Mouse (Mus musculus): ENCODE results near the gene Tmem186. TPM values are rescaled to one million over a fixed set of nuclear protein-coding genes. Genes with fewer than 3 reads are reported as not detected.

The Tmem186 gene
- total RNA-seq (2021): 10 to 100 TPM; 18.2 to 20.8 TPM
- long read RNA-seq, experiment 1, transcript Tmem186-201 (2 exons, 3,391 nt): major isoform, 21 of 27 reads
- long read RNA-seq, experiment 1, partial matches to known transcripts: 0 of 27 reads
- long read RNA-seq, experiment 1, other reads (novel, unspliced or antisense): 6 of 27 reads
- long read RNA-seq, experiment 2, transcript Tmem186-201 (2 exons, 3,391 nt): major isoform, 29 of 47 reads
- long read RNA-seq, experiment 2, partial matches to known transcripts: 0 of 47 reads
- long read RNA-seq, experiment 2, other reads (novel, unspliced or antisense): 18 of 47 reads

DNA sequence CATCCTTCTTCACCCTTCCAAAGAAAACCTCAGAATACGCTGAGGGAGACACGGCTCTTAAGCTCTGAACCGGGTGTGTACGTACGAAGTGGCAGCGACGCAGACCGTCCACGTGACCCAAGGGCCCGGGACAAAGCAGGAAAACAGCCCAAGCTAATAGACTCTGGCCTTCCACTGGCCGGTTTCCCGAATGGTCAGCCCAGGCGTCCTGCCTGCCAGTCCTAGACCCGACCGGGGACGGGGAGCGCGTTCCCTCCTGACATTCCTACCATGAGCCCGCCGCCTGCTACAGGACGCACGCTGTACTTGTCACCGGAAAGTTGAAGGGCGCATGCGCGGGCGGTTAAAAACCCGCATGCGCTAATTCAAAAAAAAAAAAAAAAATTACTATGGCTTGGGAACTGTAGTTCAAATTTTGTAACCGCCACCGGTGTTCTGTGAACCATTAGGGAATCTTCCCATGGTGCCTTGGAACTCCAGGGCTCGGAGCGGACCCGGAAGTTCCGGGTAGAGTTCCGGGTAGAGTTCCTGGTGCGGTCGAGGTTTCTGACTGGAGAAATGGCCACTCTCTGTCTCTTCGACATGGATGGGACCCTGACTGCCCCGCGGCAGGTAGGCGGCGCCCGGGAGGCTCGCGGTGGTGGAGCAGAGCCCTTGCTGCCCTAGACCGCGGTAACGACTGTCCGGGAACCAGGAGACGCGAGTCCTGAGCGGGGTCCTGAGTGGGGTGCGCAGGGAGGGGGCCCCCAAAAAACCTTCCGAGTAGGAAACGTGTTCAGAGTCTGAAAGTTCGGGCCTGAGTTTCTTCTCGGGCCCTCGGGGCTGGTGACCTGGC, at the start of gene Tmem186, which contains the start of gene Pmm2:
Tmem186 (minus strand) TSS at position 496 of the 835 bp plus-strand sequence.
Pmm2 (plus strand) TSS at position 458 of the 835 bp plus-strand sequence.
- peak; percentile 41 to 62 for DNase-seq (ENCODE audit: low spot score in 2 of 2)

DNA sequence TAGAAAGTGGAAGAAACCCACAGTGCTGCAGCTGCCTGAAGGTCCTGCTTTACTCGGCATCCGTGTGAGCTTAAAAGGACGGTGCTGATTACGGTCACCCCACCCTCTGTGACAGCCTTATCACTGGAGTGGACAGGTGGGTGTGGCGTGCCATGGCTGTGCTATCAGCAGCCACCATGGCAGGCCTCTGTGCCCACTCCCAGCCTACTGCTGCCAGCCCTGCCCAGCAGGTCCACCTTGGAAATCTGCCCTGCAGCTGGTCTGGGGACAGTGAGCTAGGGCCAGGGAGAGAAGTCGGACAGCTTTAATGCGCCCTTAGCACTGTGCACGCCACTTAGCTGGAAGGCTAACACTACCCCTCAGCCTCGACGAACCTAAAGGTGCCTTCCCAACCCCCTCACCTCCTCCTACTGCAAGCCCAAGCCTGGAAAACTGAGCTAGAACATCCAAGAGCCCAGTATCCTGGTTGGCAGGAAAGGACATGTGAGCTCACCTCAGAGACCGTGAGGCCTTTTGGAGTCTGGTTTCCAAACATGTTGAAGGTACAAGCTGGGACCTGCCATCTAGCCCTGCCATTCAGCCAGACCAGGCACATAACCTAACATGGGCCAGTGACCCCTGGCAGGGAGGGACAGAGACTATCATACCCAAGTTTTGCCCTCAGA, 49.5 kb upstream of the Tmem186 start:
- DNase-seq (ENCODE audit: low spot score in 2 of 2): no peak

DNA sequence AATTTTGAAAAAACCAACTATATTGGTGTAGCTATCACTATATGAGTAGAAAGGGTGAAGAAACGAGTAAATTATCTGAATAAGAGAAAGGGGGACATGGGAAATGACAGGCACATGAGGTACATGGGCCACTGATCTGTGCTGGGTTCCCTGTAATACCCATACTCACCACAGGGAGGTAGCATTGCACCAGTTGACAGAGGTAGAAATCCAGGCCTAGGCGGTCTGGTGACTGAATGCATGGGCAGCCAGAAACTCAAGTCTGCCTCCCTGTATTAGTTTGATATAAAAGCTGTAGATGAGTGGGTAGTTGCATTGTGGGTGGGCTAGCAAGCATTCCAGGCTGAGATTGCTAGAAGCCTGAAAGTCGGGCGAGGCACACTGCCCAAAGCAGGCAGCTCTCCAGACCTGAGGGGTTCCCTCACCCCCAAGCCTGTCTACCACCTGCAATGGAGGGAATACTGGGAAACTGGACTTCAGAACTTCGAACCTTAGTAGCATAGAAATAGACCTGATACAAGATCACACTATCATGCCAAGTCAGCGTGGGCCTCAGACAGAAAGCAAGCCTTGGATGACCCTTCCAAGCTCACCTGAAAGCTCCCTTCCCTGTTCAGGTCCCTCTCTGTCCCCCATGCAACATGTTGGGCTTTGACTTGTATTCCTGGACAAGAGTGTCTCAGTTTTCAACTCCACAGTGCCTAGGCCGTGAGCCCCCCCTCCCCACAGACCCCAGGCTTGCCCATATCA, 48.8 kb upstream of the Tmem186 start:
- peak in 1 of 2 experiments; percentile 63 for DNase-seq (ENCODE audit: low spot score in 2 of 2)

DNA sequence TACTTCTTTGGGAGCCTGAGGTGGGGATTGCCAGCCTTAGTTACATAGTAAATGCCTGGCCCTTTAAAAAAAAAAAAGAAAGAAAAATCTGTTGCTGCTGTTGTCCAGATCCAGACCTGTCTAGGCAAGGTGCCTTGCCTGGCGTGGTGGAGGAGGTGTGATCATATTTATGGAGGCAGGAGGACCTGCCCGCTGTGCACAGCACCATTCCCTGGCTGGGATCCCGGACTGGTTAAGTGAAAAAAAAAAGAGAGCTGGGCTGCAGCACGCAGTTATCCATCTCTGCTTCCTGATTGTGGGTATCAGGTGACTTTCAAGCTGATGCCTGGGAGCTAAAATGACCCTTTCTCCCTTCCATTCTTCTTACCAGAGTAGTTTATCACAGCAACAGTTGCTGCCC, 47.6 kb upstream of the Tmem186 start:
- no peak for DNase-seq (ENCODE audit: low spot score in 2 of 2)

DNA sequence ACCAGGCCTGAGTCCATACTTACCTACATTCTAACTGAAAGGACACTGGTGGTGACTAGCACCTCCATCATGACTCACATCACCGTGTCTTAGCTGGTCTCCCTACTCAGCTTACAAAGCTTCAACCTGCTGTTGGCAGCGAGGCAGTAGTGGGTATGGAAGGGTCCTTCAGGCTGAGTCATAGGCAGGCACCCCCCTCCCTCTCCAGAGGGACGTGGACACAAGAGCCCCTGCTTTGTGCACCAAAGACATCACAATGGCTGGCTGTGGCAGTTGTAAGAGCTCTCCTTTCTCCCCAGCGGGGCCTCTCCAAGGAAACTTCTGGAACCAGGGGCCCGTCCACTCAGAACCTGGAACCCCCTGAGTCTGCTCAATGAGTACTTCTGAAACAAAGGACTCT, 43.0 kb upstream of the Tmem186 start, which contains the start of gene Gm5767:
Gm5767 (plus strand) TSS at position 301 of the 400 bp plus-strand sequence.
- no peak for DNase-seq (ENCODE audit: low spot score in 2 of 2)

DNA sequence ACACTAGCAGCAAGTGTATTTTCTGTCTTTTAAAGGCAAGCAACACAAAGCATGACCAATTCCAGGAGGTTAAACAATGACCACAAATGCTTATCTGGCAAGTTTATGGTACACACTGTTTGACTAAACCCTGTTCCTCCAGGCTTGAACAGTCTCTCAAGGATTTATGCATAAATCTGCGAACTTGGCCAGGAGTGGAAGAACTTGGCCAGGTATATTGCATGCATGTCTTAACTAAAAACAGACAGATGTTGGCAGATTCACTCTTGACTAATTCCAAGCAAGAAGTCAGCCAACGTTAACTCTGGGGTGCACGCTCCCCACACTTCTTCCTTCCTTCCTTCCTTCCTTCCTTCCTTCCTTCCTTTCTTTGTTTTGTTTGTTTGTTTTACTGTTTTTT, 42.3 kb upstream of the Tmem186 start:
- DNase-seq (ENCODE audit: low spot score in 2 of 2): no peak

DNA sequence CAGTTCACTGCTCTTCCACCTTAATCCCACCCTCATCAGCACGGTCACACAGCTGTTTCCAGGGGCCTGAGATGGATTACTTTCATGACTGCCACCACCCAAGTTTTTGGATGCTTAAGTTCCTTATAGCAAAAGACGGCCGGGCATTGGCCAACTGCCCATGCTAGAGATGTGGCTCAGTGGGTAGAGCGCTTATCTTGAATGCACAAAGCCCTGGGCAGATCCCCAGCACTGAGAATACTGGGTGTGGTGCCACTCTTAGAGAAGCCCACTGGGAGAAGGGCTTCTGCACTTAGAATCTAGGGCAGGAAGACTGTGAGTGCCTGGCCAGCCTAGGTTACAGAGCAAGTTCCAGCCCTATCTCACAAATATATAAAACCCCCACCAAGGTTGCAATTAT, 41.2 kb upstream of the Tmem186 start:
- DNase-seq (ENCODE audit: low spot score in 2 of 2): no peak

GRCm38 (mm10) chr16:8678035-8678434, 40.5 kb upstream of the Tmem186 start:
- no peak for DNase-seq (ENCODE audit: low spot score in 2 of 2)

DNA sequence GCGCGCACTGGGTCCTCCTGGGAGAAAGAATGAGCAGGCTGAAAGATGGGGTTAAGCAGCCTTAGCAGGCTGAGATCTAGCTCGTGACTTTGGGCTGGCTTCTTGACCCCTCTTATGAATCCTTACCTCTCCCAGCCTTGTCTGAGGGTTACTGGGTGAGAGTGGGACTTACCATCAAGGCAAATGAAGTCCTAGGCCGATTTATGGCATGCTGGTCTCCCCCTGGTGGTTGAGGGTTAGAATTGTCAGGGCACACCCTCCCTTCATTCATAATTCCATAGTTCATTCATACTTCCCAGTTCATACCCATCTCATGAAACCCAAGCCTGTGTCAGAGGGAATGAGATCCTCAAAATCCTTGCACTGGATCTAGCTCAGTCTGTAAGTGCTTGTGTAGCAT, 39.3 kb upstream of the Tmem186 start:
- DNase-seq (ENCODE audit: low spot score in 2 of 2): no peak

DNA sequence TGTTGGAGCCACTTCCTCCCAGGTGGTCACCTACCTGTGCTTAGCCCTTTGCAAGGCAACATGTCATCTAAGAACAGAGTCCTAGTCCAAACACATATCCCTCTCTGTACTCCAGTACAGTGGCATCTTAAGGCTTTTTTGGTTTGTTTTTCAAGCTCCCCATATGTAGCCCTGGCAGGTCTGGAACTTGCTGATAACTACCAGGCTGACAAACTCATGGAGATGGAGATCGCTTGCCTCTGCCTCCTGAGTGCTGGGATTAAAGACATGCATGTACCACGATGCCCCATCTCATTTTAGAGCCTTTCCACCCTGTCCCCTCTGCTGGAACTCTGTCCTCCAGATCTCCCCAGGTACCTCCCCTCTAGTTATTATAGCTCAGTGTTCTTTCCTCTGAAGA, 38.7 kb upstream of the Tmem186 start:
- no peak for DNase-seq (ENCODE audit: low spot score in 2 of 2)

GRCm38 (mm10) chr16:8675559-8675958, 38.0 kb upstream of the Tmem186 start:
- no peak for DNase-seq (ENCODE audit: low spot score in 2 of 2)

DNA sequence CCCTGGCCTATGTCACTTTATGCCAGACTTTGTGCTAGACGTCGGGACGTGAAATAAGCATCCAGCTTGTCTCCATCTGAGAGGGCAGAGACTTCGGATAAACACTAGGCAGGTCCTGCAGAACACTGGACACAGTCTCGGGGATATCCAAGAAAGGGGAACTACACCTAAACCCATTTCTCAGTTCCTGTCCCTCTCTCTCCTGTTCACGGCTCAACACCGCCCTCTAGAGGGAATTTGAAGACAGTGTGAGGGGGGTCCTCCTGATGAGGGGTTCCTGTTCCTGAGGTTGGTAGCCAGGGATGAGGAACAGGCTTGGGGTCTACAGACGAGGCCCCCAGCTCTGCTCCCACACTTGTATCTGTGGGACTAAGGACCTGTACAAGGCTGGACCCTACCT, 36.7 kb upstream of the Tmem186 start:
- no peak for DNase-seq (ENCODE audit: low spot score in 2 of 2)

GRCm38 (mm10) chr16:8673343-8673742, 35.8 kb upstream of the Tmem186 start:
- no peak for DNase-seq (ENCODE audit: low spot score in 2 of 2)

DNA sequence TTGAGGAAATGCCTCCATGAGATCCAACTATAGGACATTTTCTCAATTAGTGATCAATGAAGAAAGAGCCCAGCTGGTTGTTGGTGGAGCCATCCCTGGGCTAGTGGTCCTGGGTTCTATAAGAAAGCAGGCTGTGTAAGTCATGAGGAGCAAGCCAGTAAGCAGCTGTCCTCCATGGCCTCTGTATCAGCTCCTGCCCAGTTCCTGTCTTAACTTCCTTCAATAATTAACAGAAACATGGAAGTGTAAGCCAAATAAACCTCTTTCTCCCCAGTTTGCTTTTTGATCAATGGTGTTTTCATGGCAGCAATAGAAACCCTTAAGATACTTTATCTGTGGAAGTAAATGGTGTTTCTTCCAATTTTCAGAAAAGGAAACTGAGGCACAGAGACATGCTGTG, 35.3 kb upstream of the Tmem186 start:
- DNase-seq (ENCODE audit: low spot score in 2 of 2): no peak

DNA sequence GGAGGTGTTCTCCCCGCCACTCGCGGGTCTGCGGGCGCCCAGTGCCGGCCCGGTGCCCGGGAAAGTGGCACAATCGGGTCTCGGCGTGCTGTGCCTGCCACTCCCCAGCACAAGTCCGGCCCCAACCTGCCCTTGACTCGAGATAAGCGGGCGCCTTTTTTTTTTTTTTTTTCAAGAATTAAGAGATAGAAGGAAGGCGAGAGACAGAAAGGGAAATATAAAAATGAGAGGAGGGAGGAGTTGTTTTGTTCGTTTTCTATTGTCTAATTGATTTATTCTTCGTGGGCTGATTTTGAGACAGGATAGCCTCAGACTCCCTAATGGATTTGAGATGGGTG, 34.8 kb upstream of the Tmem186 start:
- DNase-seq (ENCODE audit: low spot score in 2 of 2): no peak

GRCm38 (mm10) chr16:8671551-8672349, 34.2 kb upstream of the Tmem186 start, which contains the start of gene Carhsp1:
Gene Carhsp1 (minus strand): TSS chr16:8672155.
- peak; percentile 85 to 90 for DNase-seq (ENCODE audit: low spot score in 2 of 2)

DNA sequence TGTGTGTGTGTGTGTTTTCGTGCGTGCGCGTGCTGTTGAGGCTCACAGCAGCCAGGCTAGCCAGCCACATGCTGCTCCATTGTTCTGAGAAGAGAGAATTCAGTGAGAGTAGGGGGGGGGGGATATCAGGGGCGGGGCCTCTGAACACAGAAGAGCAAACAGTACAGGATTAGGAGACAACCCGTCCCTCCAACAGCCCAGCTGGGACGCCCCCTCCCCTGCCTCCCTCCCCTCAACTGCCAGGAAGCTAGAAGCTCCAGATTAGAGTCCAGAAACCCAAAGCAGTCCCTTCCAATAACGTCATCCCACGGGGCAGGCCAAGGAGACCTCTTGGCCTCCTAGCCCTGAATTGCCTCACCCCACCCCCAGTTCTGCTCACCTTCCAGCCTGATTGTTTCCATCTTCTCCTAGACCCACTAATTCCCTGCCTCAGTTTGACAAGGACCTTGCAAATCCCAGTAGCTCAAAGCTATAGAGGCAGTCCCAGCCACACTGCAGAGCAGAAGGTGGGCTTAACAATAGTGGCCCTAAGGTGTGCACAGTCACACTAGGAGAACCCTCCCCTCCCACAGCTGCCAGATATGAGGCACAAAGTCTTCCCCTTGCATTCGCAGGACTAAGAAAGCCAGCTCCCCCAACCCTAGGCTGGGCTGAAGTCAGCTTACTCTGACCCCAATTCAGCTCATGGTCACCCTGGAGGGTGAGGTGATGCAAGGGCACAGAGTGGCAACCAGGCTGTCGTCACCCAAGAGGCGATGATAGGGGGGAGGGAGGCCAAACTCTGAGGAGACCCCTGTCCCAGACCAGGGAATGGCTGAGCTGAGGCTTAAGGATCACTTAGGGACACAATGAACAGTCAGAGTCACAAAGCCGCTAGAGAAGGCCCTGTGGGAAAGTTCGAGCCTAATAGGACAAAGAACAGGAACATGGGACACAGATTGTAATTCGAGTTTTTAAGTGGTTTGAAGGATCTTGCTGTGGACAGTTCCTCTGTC, 32.8 kb upstream of the Tmem186 start:
- no peak for DNase-seq (ENCODE audit: low spot score in 2 of 2)

- no peak for DNase-seq (ENCODE audit: low spot score in 2 of 2)
Observed at GRCm38 (mm10) chr16:8669432-8669831, 31.9 kb upstream of the Tmem186 start.

DNA sequence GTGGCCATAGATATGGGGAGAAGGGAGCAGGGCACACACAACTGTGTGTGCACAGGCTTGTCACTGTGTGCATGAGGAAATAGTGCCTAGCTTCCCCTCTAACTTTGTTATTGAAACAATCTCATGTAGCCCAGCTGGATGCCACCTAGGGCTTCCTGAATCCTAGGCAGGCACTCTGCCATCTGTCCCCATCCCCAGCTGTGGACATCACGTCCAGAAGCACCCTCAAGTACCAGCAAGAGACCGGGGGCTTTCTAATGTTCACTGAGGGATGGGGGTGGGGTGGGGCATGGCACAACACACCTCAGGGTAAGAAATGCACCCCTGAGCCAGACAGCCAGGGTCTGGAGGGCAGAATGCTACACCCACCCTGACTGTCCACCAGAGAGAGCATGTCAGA, 30.9 kb upstream of the Tmem186 start:
- no peak for DNase-seq (ENCODE audit: low spot score in 2 of 2)

Data from adrenal gland, postnatal 4 days (tissue).